9 mouse cellular contexts compared by ENCODE assay signal in genomic region chr11:21997561-21998140, GRCm38 (mm10). TPM values are rescaled to one million over a fixed set of nuclear protein-coding genes. Genes with fewer than 3 reads are reported as not detected.
DNase-seq lines count a peak whose midpoint lies in the region; ATAC-seq lines count a peak whose summit lies in the region.
"Had no signal": no experiment of that assay in that cellular context is flagged by ENCODE, and none has a peak within 500 bp of the region (broad histone marks: within the 10 kb centered on the region; RNA-seq: fewer than 3 reads in every experiment).

No protein-coding gene starts in this region.

- peaks cover 13% of the 10 kb centered on the region for H3K4me1 ChIP-seq in intestine, embryonic 14.5 days (replicated peaks; ENCODE audit: control insufficient read depth, insufficient read depth, low read length)

- no peaks in the 10 kb centered on the region for H3K9me3 ChIP-seq in intestine, embryonic 14.5 days (ENCODE audit: control insufficient read depth, low read length)

- H3K36me3 ChIP-seq in intestine, embryonic 14.5 days (ENCODE audit: control insufficient read depth, insufficient read depth, low read length) = no peaks in the 10 kb centered on the region

- WGBS in intestine, embryonic 14.5 days = 1% methylated on average over 20 of the region's 20 CpGs

- no peak overlapping the region for H3K9ac ChIP-seq in intestine, embryonic 14.5 days (ENCODE audit: low read length)

- H3K4me3 ChIP-seq in intestine, embryonic 14.5 days (ENCODE audit: low read depth, low read length) = no peak overlapping the region

- H3K4me2 ChIP-seq in intestine, embryonic 14.5 days (ENCODE audit: low read length) = no peak overlapping the region

- H3K27me3 ChIP-seq in intestine, embryonic 14.5 days (replicated peaks; ENCODE audit: control insufficient read depth, insufficient read depth, low read length) = peaks cover 98% of the 10 kb centered on the region

- H3K27ac ChIP-seq in intestine, embryonic 14.5 days (ENCODE audit: low read depth) = no peak overlapping the region

- ATAC-seq in intestine, embryonic 14.5 days (replicated peaks; ENCODE audit: low FRiP score, low TSS enrichment, low read depth) = no peak

- peak; percentile 17 for DNase-seq in gastrocnemius, postnatal 10 days
- DNase-seq in gastrocnemius, postnatal 25 days = no peak
- DNase-seq in lung, postnatal 14 days = peak; percentile 2
- DNase-seq in lung, postnatal 36 days = no peak
- DNase-seq in intestine, embryonic 14.5 days (ENCODE audit: low spot score) = peak; percentile 77
- peak; percentile 47 for DNase-seq in retina, embryonic 14.5 days (ENCODE audit: low spot score)
- DNase-seq in ovary, postnatal 14 days (ENCODE audit: low spot score) = no peak
- no peak for DNase-seq in gastrocnemius, postnatal 4 days (ENCODE audit: low spot score in 2 of 2)

RNA-seq across cellular contexts. Expression of gene Otx1, which starts 5.0 kb away (rescaled TPM):
- total RNA-seq in gastrocnemius, postnatal 10 days (2021) = not detected
- not detected for total RNA-seq in gastrocnemius, postnatal 25 days (2021)
- polyA plus RNA-seq in intestine, embryonic 14.5 days (2014; fragmentation: Nextera tagmentation; extraction: Ambion mirVana) = not detected in 2 replicates
- not detected for total RNA-seq in gastrocnemius, postnatal 4 days (2021)
- total RNA-seq: gastrocnemius, postnatal 14 days had no signal

Comparison
In these comparisons a context has a peak if more than half of its experiments do, and no peak if none do; other contexts are left out.
1. DNase-seq: peak in gastrocnemius, postnatal 10 days (single experiment), lung, postnatal 14 days (single experiment), intestine, embryonic 14.5 days (single experiment) and retina, embryonic 14.5 days (single experiment); none in gastrocnemius, postnatal 25 days (single experiment), lung, postnatal 36 days (single experiment), ovary, postnatal 14 days (single experiment) and gastrocnemius, postnatal 4 days (0 of 2).